Mouse (Mus musculus): ENCODE data around the gene Lin28a.

- no peak for TF ChIP-seq GATA1 (IDR thresholded peaks at IDR 0.05; ENCODE audit: low read length)
- TF ChIP-seq TAL1 (IDR thresholded peaks at IDR 0.05; ENCODE audit: low read length): no peak
Measured at GRCm38 (mm10) chr4:134000466-134001438, 17.9 kb downstream of the Lin28a start, which contains the start of gene Dhdds.

Data from erythroblast, embryonic 14.5 days (primary cell).